Mouse (Mus musculus) myocyte (in vitro differentiated cells): Measurements from ENCODE around the gene Gm49358.

Experiments
- CEBPB ChIP-seq: IDR thresholded peaks from 2 replicates; pipeline ENCODE4 v1.6.1; 2011; ENCODE audit warnings: mild to moderate bottlenecking, moderate library complexity; ENCODE audit not compliant: poor library complexity, insufficient read depth, severe bottlenecking
- E2F4 ChIP-seq: IDR thresholded peaks from one replicate; pipeline ENCODE4 v1.6.1; 2011; ENCODE audit warnings: mild to moderate bottlenecking, control low read depth, moderate library complexity; ENCODE audit not compliant: insufficient read depth
- MAX ChIP-seq: IDR thresholded peaks from one replicate; pipeline ENCODE4 v1.6.1; 2011; ENCODE audit warnings: low read depth, mild to moderate bottlenecking, control low read depth
- MYOD1 ChIP-seq, 3 experiments: IDR thresholded peaks; one replicate each; pipeline ENCODE4 v1.6.1; 2011; ENCODE audit warnings: control low read depth in 2 of 3, low read depth in 2 of 3, mild to moderate bottlenecking in 2 of 3, moderate library complexity in 1 of 3; ENCODE audit not compliant: insufficient read length in 2 of 3, control insufficient read depth in 1 of 3
- MYOG ChIP-seq, 3 experiments: IDR thresholded peaks; one replicate each; pipeline ENCODE4 v1.6.1; 2011; ENCODE audit warnings: control low read depth in 2 of 3, low read depth in 2 of 3, mild to moderate bottlenecking in 2 of 3; ENCODE audit not compliant: insufficient read length in 2 of 3, control insufficient read depth in 1 of 3, insufficient read depth in 1 of 3
- POLR2A ChIP-seq: IDR thresholded peaks from one replicate; pipeline ENCODE4 v1.6.1; 2011; ENCODE audit warnings: low read depth, mild to moderate bottlenecking, control low read depth, moderate library complexity; ENCODE audit not compliant: insufficient read length
- POLR2AphosphoS2 ChIP-seq: IDR thresholded peaks from one replicate; pipeline ENCODE4 v1.6.1; 2011; ENCODE audit warnings: low read depth, control low read depth; ENCODE audit not compliant: insufficient read length
- REST ChIP-seq: IDR thresholded peaks from one replicate; pipeline ENCODE4 v1.6.1; 2011; ENCODE audit warnings: mild to moderate bottlenecking, control low read depth, moderate library complexity; ENCODE audit not compliant: insufficient read depth, insufficient read length
- SRF ChIP-seq: IDR thresholded peaks from one replicate; pipeline ENCODE4 v1.6.1; 2011; ENCODE audit warnings: low read depth; ENCODE audit not compliant: control insufficient read depth, insufficient read length
- TCF12 ChIP-seq: IDR thresholded peaks from one replicate; pipeline ENCODE4 v1.6.1; 2011; ENCODE audit warnings: mild to moderate bottlenecking, control low read depth; ENCODE audit not compliant: poor library complexity, insufficient read depth, severe bottlenecking
- TCF3 ChIP-seq: IDR thresholded peaks from one replicate; pipeline ENCODE4 v1.6.1; 2011; ENCODE audit warnings: low read depth, control low read depth; ENCODE audit not compliant: insufficient read length
- USF1 ChIP-seq: IDR thresholded peaks from one replicate; pipeline ENCODE4 v1.6.1; 2011; ENCODE audit warnings: low read depth, mild to moderate bottlenecking, control low read depth, moderate library complexity

- no peak for TF ChIP-seq POLR2A
- TF ChIP-seq MAX: no peak
- TF ChIP-seq MYOG (IDR thresholded peaks at IDR 0.05; ENCODE audit: control insufficient read depth in 1 of 3, insufficient read depth in 1 of 3, insufficient read length in 2 of 3, low read depth in 2 of 3): peak in 2 of 3 experiments; percentile 37 to 51
- no peak for TF ChIP-seq E2F4
- TF ChIP-seq SRF: peak; percentile 40
- TF ChIP-seq TCF12: no peak
- TF ChIP-seq POLR2AphosphoS2: no peak
- peak; percentile 0 for TF ChIP-seq USF1
- TF ChIP-seq CEBPB: no peak
- TF ChIP-seq MYOD1 (IDR thresholded peaks at IDR 0.05; ENCODE audit: control insufficient read depth in 1 of 3, insufficient read length in 2 of 3, low read depth in 2 of 3): peak in 2 of 3 experiments; percentile 44 to 73
- TF ChIP-seq TCF3: no peak
- TF ChIP-seq REST: no peak
Observed at GRCm38 (mm10) chr10:86772231-86772631, 8.5 kb downstream of the Gm49358 start.
